Mouse (Mus musculus) NIH3T3 (cell line): Measurements from ENCODE around the gene Myl12a.
"Not testable (repeated sequence)": the region's sequence is repeated elsewhere in the genome, so short reads cannot be mapped to it uniquely, and the experiment has no call there.

Experiments used
- DNase-seq: peaks from one replicate; pipeline ENCODE4 v3.0.0-alpha.2; 2012; ENCODE audit warnings: low read depth

Myl12a gene

DNA sequence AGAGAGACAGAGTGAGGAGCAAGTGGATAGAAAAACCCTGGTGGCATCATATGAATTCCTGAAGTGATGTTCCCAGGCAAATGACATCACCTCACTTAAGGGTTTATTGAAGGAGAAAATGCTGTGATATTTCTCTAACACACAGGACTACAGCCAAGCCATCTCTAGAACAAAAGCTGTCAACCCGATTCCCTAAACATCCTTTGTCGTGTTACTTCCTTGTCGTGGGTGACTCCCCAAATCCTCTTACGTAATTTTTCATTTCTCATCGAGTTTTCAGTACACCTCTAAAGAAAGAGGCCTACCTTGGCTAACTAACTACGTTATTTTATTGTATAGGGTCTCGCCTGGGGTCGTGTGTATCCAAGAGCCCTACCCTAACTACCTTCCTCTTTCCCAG lies 13.2 kb downstream of the Myl12a start:
- DNase-seq = no peak

DNA sequence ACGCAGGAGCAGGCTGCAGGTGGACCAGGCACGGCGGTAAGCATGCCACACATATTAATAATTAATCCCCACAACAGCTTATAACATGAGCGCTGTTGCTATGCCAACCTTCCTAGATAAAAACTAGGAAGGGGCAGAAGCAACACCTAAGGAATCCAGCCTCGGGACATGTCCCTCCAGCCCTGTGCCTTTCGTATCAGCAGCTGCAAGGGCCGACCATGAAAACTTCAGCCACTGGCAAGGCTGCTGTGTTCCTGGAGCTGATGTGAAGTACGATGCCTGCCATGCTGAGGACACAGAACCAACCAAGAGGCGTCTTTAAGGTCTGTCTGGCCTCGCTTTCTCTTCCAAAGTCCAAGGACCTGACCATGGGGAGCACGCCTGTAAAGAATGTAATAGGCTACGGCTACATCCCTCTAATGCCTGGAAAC lies 14.3 kb downstream of the Myl12a start:
- DNase-seq = no peak

DNA sequence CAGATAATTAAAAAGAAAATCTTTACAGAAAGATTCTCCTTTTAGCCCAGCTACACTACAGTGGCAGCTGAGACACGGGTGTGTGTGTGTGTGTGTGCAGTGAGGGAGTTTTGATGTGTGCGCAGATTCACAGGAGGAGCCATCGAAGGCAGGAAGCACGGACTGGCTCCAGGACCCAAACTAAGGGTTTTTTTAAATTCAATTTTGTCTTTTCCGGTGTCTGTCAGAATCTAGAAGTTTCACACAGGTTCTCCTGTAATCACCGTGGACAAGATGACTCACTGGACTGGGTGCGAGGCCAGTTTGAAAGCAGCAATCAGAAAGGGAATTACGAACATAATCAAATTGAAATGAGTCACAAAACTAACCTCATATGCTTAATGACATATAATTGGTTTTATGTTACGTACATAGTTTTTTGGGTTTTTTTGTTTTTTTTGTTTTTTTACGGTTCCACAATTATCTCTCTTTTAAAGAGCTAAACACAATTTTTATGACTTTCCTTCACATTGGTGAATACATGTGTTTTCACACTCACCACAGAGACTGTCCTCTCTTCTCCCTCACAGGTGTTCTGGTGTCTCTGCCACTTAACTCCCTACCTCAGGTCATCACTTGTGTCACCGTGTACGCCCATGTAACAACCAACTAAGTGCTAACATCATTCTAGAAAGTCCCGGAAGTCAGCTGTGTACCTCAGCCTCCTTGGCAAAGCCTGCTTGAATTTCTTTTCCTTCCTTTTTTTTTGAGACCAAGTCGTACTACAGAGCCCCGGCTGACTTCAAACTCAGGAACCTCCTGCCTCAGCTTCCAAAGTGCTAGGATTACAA lies 15.6 kb downstream of the Myl12a start:
- DNase-seq = no peak

DNA sequence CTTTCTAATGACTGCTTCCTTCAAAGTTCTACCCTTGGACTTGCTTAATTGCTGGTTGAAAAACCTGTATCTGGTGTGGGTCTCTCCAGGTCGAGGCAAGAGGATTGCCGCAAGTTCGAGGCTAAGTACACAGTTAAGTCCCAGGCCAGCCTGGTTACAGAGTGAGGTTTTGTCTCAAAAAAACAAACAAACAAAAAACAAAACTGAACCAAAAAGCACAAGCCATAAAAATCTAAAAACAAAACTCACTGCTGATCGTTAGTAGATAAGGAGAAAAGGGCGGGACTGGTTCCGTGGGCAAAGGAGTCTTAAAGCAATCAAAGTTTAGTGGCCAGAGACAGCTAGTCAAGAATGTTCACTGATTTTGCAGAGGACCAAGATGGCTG lies 16.3 kb downstream of the Myl12a start:
- DNase-seq = no peak

DNA sequence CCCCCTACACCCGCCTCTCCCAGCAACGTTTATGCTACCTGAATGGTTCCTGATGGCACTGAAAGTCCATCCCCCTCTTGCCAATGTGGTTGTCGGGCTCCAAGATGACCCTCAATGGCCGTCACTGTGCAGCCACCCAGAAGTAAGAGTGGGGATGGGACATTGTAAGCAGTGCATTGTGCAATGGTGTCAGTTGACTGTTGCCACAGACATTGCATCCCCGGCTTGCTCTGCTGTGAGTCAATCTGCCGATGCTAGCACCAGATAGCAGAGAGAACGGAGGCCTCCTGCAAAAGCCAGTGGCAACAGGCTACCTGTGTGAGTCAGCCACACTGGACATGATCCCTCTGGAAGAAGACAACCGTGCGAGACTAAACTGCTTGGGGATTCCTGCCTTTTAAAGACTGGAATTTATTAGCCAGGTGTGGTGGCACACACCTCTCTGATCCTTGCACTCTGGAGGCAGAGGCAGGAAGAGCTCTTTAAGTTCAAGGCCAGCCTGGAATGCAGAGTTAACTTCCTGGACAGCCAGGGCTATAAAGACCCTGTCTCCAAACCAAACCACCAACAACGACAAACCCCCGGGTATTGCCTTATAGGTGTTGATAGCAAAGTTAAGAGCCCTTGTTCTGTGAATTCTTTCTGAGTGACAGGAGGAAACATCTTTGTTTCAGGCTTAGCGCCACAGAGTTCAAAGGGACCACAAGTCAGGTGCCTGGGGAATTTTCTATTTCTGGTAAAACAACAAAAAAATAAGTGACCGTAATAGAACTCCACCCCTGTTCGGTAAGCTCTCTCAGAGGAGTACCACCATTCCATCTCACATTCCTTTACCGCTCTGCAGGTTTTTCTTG lies 16.9 kb downstream of the Myl12a start:
- no peak for DNase-seq

DNA sequence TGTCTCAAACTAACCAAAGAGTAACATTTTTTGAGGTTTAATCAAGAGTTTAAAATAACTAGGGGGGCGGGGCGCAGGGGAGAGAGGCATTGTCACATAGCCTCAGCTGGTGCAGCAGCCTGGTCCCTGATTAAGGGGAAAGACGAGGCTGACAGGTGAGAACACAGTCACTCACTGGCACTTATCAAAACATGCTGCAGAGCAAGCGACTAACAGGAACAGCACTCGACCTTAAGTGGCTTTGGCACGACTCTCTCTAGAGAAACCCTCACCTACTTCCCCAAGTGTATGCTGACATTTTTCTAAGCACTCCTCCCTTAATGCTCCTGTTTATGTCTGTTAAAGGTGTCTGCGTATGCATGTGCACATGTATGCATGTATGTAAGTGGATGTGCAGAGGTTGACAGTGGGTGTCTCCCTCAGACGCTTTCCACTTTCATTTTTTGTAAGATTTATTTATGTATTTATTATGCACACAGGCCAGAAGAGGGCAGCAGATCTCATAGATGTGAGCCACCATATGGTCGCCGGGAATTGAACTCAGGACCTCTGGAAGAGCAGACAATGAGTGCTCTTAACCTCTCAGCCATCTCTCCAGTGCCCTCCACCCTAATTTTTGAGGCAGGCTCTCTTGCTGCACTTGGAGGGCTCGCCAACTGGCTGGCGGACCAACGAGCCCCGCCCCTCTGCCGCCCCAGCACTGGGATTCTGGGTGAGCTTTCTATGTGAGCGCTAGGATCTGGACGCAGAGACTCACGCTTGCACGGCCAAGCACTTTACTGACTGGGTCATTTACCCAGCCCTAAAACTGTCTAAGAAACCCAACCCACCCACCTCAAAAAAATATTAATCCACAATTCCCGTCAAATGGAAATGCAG lies 23.1 kb downstream of the Myl12a start:
- DNase-seq = peak; percentile 47

DNA sequence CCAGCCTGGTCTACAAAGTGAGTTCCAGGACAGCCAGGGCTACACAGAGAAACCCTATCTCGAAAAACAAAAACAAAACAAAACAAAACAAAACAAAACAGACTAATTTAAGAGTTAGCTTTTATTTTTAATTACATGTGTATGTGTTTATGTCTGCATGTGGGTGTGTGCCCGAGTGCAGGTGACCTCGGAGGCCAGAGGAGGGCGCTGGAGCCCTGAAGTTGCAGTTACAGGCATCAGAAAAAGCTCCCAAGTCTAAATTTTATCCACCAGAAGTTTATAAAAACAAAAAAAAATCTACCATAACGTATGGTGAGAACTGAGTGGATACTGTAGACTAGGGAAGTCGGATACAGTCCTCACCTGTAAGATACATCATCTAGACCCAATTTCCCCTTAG lies 24.9 kb downstream of the Myl12a start:
- DNase-seq = no peak

DNA sequence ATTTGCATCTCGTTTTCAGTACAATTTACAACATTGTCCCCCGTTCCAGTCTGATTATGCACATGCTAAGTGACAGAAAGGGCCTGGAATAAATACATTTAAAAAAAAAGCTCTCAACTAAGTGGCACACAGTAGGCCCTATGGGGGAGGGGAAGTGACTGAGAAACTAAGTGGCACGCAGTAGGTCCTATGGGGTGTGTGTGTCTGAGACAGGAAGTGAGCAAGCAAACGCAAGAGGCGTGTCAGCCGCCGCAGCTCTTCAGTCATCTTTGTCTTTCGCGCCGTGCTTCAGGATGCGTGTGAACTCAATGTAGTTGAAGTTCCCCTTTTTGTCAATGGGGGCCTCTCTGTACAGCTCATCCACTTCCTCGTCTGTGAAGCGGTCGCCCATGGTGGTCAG lies 28.6 kb downstream of the Myl12a start:
- not testable (repeated sequence) for DNase-seq

DNA sequence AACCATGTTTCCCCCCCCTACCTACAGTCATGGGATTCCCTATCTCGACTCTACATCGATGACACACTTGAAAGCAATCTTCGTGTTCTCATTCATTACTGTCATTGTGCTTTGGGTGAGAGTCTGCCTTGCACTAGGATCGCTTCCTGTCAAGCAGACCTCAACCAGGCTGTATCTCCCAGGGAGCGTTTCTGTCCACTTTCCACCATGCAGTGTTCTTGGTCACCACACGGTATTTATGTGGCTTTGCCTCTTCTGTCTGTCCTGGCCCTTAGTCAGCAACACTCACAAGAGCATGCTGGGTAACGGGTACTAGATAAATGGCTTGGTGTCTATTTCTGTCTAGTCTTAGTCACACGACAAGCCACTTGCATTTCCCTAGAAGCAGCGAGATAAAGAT lies 29.3 kb downstream of the Myl12a start:
- no peak for DNase-seq

DNA sequence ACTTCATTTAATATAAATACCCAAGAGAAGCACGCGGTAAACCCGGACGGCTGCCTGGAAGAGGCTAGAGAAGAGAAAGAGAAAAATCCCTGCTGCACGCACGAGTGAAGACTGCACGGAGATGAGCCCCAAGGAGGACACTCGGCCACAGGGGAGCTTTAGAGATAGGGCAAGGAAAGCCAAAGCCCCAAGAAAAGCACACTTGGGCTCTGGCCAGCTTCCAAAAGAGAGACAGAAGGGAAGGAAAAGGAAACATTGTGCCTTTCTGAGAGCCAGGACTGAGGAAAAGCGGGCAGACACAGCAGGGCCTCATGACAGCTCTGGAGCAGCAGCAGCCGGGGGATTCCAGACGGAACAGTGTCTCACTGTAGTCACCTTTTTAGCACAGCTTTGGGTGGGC lies 31.5 kb downstream of the Myl12a start:
- DNase-seq = no peak

DNA sequence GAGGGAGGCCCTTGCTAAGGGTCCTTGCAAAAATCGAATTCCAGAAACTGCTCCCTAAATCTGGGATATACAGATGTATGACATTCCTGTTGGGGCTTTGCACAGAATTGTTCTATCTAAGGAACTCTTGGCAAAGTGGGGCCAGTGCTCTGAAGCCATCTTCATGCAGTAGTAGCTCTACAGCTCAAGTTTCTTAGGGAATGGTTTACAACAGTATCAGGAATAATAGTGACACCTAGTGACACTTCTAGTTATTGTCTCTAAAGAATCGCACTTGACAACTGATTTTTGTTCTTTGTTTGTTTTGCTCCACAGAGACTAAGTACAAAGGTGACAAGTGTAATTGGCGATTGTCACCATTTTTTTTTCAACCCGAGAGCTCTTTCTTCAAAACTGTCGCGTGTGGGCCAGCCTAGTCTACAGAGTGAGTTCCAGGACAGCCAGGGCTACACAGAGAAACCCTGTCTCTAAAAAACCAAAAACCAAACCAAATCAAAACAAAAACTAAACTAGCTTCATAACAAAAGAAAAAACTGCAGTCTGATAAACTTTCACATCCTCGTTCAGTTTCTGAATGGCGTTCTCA lies 34.0 kb downstream of the Myl12a start:
- peak; percentile 80 for DNase-seq

DNA sequence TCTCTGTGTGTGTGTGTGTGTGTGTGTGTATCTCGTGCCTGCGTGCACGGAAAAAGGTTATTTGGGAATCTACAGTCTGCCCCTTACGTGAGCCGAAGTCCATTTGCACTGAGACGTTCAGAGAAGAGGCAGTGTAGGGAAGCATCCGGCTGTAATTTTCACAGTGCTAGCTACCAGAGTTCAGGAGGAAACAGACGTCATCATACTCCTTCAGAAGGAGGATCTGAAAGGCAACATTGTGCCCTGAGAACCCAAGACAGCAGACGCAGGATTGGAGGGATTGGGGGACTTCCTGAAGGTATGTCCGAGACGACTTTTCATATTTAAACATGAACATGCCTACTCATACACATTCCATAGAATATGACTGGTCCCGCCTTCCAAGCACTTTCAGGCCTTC lies 35.0 kb downstream of the Myl12a start:
- no peak for DNase-seq

DNA sequence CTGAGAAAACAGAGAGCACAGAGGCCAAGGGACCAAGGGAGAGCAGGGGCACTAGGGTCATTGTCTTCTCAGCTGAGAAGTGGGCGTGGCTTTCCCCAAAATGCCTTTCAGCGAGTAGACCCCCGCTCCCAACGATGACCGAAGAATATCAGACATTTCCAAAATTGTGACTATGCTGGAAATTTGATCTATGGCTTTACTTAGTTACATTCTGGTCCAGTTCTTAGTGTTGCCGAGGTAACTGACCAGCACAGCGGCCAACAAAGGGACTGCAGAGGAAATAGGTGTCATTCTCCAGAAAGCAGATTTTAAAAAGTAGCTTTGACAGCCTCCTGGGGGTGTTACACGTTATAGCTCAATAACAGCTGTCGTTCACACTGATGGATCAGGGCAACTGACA lies 35.5 kb downstream of the Myl12a start:
- no peak for DNase-seq

DNA sequence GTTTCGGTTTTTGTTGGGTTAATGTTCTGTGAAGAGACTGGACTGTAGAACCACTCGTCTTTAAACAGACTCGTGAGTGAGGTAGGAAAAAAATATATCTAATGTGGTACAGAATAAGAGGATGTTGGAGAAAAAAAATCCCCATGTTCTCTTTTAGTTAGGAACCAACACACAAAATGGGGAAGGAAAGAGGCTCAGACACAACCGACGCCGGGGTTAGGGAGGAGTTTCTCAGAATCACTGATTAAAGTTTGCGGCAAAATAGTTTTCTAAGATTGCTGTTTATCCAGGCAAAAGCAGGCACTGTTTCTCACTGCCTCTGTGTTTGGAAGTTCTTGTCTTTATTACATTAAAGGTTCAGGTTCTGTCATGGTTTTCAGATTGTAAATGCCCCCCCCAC lies 36.6 kb downstream of the Myl12a start:
- DNase-seq = no peak

DNA sequence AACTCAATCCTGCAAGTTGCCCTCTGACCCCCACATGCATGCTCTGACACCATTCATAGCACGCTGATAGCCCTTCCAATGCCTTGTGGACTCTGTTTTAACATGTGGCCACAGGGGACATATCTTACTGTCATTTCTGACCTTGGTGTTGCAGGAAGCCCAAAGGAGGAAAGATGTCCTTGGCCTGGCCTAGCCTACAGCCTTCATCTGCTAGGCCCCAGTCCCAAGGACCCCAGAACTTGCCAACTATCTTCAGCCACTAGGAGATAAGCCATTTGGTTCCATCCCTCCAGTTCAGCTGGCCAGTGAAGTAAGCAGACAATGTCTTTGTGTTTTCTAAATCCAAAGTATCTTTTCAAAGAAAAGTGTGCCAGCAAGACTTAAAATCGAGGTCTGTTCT lies 37.4 kb downstream of the Myl12a start:
- DNase-seq = no peak

DNA sequence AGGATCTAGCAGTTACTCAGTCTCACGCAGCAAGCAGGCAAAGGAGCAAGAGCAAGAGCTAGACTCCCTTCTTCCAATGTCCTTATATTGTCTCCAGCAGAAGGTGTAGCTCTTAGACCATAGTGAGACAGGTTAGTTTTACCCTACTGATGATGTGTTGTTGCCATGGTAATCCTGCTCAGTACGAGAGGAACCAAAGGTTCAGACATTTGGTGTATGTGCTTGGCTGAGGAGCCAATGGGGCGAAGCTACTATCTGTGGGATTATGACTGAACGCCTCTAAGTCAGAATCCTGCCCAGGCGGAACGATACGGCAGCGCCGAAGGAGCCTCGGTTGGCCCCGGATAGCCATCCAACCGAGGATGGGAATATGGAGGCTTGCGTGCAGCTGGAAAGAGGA lies 39.1 kb downstream of the Myl12a start:
- DNase-seq = peak; percentile 67

DNA sequence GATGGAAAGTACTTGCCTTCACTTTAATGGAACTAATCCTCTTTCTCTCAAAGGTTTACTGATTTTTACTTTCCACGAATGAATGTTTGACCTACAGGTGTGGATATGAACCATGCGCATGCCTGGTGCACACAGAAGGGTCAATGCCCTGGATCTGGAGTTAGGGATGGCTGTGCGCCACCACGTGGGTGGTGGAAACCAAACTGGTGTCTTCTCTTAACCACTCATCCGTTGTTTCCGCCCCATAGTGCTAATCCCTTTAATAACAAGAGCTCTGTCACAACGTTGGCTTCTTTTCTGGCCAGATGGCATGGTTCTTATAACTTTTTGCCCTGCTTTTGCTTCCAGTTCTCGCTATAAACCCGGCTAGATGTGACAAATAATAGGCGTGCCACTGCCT lies 51.4 kb downstream of the Myl12a start:
- no peak for DNase-seq

DNA sequence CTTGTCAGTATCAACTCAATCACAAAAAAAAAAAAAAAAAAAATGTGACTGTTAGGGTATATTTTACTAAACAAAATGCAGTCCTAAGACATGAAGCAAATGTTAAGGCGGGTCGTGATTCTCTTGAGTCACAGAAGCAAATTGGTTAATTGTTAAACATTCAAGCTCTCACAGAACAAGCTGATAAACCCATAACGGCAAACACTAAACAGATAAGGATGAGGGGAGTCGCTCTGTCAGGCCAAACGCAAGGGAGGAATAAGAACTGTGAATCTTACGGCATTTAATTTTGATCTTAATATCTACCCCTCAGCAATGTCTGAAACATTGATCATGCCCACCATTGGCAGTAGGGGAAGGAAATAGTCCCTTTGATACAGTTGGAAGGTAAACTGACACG lies 53.5 kb downstream of the Myl12a start:
- no peak for DNase-seq

DNA sequence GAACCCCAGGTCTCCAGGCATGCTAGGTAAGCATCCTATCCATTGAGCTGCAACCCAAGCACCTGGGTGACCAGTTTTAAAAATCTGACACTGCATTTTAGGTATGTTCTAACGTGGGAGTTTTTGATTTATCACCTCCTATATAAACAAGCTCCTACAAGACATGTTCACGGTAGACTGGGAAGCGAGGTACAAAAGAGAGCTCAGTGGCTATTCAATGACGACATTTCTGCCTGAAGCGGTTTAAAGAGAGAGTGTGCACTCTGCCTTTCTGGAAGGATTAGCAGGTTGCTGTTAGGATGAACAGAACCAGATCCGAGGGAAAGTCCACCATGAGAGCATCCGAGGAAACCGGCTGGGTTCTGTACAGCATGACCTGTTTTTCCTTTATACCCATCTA lies 54.0 kb downstream of the Myl12a start:
- DNase-seq = no peak

DNA sequence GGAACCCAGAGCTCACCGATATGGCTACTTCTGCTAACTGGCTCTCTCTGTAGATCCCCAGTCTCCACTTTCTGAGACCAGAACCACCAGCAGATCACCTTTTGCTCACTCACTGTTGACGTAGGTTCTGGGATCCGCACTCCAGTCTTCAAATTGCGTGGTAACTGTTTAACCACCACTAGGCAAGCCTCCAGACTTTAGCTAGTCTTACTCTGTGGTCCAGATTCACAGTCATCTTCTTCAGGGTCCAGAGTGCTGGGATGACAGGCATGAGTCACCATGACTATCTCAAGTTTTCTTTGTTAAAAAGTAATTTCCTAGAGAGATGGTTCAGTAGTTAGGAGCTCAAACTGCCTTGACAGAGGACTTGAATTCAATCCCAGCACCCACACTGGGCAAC lies 58.9 kb downstream of the Myl12a start:
- peak; percentile 65 for DNase-seq
